Mouse (Mus musculus) T-helper 2 cell (primary cell): ENCODE measurements around the gene Med7.
"Not testable (repeated sequence)": the region's sequence is repeated elsewhere in the genome, so short reads cannot be mapped to it uniquely, and the experiment has no call there.

Experiments
- in situ Hi-C: fragments of 300-600 bp; cut with MboI, MseI; formaldehyde crosslinking; loops from one replicate; pipeline ENCODE4 v1.15.1; 2025; ENCODE audit warnings: high pct_unique_total_duplicates

Med7 gene

GRCm38 (mm10) chr11:46421086-46421888 lies 15.4 kb upstream of the Med7 start:
- in situ Hi-C loops: no loop called here

GRCm38 (mm10) chr11:46428131-46428530 lies 8.6 kb upstream of the Med7 start:
- in situ Hi-C loops: not testable (repeated sequence)

- in situ Hi-C loops: loop anchor here (5.0 kb wide), 1 partner anchor 33 kb away; the partner anchor contains the start of gene Fam71b
Observed at GRCm38 (mm10) chr11:46430123-46430522, 6.6 kb upstream of the Med7 start.

- in situ Hi-C loops: loop anchor here (5.0 kb wide), 1 partner anchor 34 kb away; the partner anchor contains the start of gene Fam71b
Observed at GRCm38 (mm10) chr11:46431129-46431528, 5.6 kb upstream of the Med7 start.

GRCm38 (mm10) chr11:46435363-46435762 lies 1.4 kb upstream of the Med7 start:
- in situ Hi-C loops: no loop called here

- in situ Hi-C loops: no loop called here
Observed at GRCm38 (mm10) chr11:46437459-46438000, 805 bp downstream of the Med7 start.

GRCm38 (mm10) chr11:46439005-46439543 lies 2.3 kb downstream of the Med7 start:
- in situ Hi-C loops: no loop called here

GRCm38 (mm10) chr11:46441774-46442173 lies 5.0 kb downstream of the Med7 start:
- in situ Hi-C loops: loop anchor here (10.0 kb wide), 2 partner anchors 193 to 223 kb away; no protein-coding TSS in a partner anchor

GRCm38 (mm10) chr11:46443152-46443551 lies 6.4 kb downstream of the Med7 start:
- in situ Hi-C loops: loop anchor here (10.0 kb wide), 2 partner anchors 192 to 222 kb away; no protein-coding TSS in a partner anchor

GRCm38 (mm10) chr11:46443979-46444378 lies 7.3 kb downstream of the Med7 start:
- in situ Hi-C loops: loop anchor here (10.0 kb wide), 2 partner anchors 191 to 221 kb away; no protein-coding TSS in a partner anchor

GRCm38 (mm10) chr11:46446150-46446549 lies 9.4 kb downstream of the Med7 start:
- in situ Hi-C loops: loop anchor here (10.0 kb wide), 2 partner anchors 189 to 219 kb away; no protein-coding TSS in a partner anchor

- in situ Hi-C loops: loop anchor here (10.0 kb wide), 2 partner anchors 187 to 217 kb away; no protein-coding TSS in a partner anchor
Observed at GRCm38 (mm10) chr11:46447644-46448484, 11.1 kb downstream of the Med7 start.

GRCm38 (mm10) chr11:46449461-46450080 lies 12.8 kb downstream of the Med7 start:
- in situ Hi-C loops: loop anchor here (10.0 kb wide), 2 partner anchors 185 to 215 kb away; no protein-coding TSS in a partner anchor

GRCm38 (mm10) chr11:46454453-46455045 lies 17.8 kb downstream of the Med7 start, which contains the start of gene Havcr2:
Gene Havcr2 (plus strand): TSS chr11:46454935.
- in situ Hi-C loops: no loop called here

- in situ Hi-C loops: loop anchor here (10.0 kb wide), 1 partner anchor 375 kb away; no protein-coding TSS in a partner anchor
Observed at GRCm38 (mm10) chr11:46459960-46460359, 23.2 kb downstream of the Med7 start.

GRCm38 (mm10) chr11:46461362-46461761 lies 24.6 kb downstream of the Med7 start:
- in situ Hi-C loops: loop anchor here (10.0 kb wide), 1 partner anchor 377 kb away; no protein-coding TSS in a partner anchor

GRCm38 (mm10) chr11:46461931-46462330 lies 25.2 kb downstream of the Med7 start:
- in situ Hi-C loops: loop anchor here (10.0 kb wide), 1 partner anchor 377 kb away; no protein-coding TSS in a partner anchor

GRCm38 (mm10) chr11:46466878-46467277 lies 30.2 kb downstream of the Med7 start:
- in situ Hi-C loops: loop anchor here (10.0 kb wide), 1 partner anchor 382 kb away; no protein-coding TSS in a partner anchor

- in situ Hi-C loops: loop anchor here (5.0 kb wide), 1 partner anchor 33 kb away; no protein-coding TSS in a partner anchor
Observed at GRCm38 (mm10) chr11:46474220-46474619, 37.5 kb downstream of the Med7 start.

GRCm38 (mm10) chr11:46479311-46479710 lies 42.6 kb downstream of the Med7 start:
- in situ Hi-C loops: no loop called here
